8 mouse cellular contexts compared by ENCODE assay signal in genomic region chr9:120129276-120129675, GRCm38 (mm10). TPM values are rescaled to one million over a fixed set of nuclear protein-coding genes. Genes with fewer than 3 reads are reported as not detected.
DNase-seq lines count a peak whose midpoint lies in the region; ATAC-seq lines count a peak whose summit lies in the region.
"Had no signal": no experiment of that assay in that cellular context is flagged by ENCODE, and none has a peak within 500 bp of the region (broad histone marks: within the 10 kb centered on the region; RNA-seq: fewer than 3 reads in every experiment).

No protein-coding gene starts in this region.

- H3K27ac ChIP-seq in forebrain, embryonic 12.5 days, result no peak overlapping the region
- peak overlapping the region; percentile 96 for H3K27ac ChIP-seq in liver, embryonic 12.5 days

- 79% methylated on average over 10 of the region's 10 CpGs for WGBS in forebrain, embryonic 12.5 days
- WGBS in liver, embryonic 12.5 days (ENCODE audit: insufficient replicate concordance), result 29% methylated on average over 10 of the region's 10 CpGs

- peaks cover 16% of the 10 kb centered on the region for H3K4me1 ChIP-seq in forebrain, embryonic 12.5 days
- H3K4me1 ChIP-seq in liver, embryonic 12.5 days, result peaks cover 53% of the 10 kb centered on the region

- H3K4me3 ChIP-seq in forebrain, embryonic 12.5 days (replicated peaks), result peak overlapping the region; percentile 96
- H3K4me3 ChIP-seq in liver, embryonic 12.5 days, result peak overlapping the region; percentile 99

- peaks cover 48% of the 10 kb centered on the region for H3K36me3 ChIP-seq in forebrain, embryonic 12.5 days (replicated peaks)
- peaks cover 53% of the 10 kb centered on the region for H3K36me3 ChIP-seq in liver, embryonic 12.5 days

- H3K27me3 ChIP-seq in forebrain, embryonic 12.5 days, result no peaks in the 10 kb centered on the region
- H3K27me3 ChIP-seq in liver, embryonic 12.5 days (replicated peaks), result no peaks in the 10 kb centered on the region

- peak overlapping the region; percentile 99; the same call in 1 of the 2 replicates for H3K9ac ChIP-seq in forebrain, embryonic 12.5 days
- H3K9ac ChIP-seq in liver, embryonic 12.5 days, result peak overlapping the region; percentile 100

- H3K9me3 ChIP-seq in forebrain, embryonic 12.5 days, result no peaks in the 10 kb centered on the region
- H3K9me3 ChIP-seq in liver, embryonic 12.5 days (replicated peaks), result no peaks in the 10 kb centered on the region

- DNase-seq in 3134 (ENCODE audit: extremely low read depth, insufficient read length, low spot score) (peak; percentile 25), 3T3-L1 (ENCODE audit: low read depth, low spot score) (peak; percentile 61)
- DNase-seq in frontal cortex, postnatal 36 days (ENCODE audit: low spot score in 2 of 2), result no peak
- DNase-seq in spleen, adult 12 weeks (ENCODE audit: low spot score), result no peak

- peak overlapping the region; percentile 64 for H3K4me2 ChIP-seq in forebrain, embryonic 12.5 days
- H3K4me2 ChIP-seq in liver, embryonic 12.5 days, result peak overlapping the region; percentile 93

- ATAC-seq in forebrain, embryonic 12.5 days (ENCODE audit: low FRiP score), result no peak
- no peak for ATAC-seq in liver, embryonic 12.5 days
- no peak for ATAC-seq in megakaryocyte-erythroid progenitor cell, adult 5-6 weeks (replicated peaks; ENCODE audit: low FRiP score, low TSS enrichment, poor library complexity, severe bottlenecking)

RNA-seq across cellular contexts. Expression of gene Rpsa, which starts 1.8 kb away (rescaled TPM):
- polyA plus RNA-seq in forebrain, embryonic 12.5 days (2016; fragmentation: Nextera tagmentation; extraction: Ambion mirVana), result 997 and 1,048 TPM in 2 replicates
- 1,191 and 1,263 TPM in 2 replicates for polyA plus RNA-seq in liver, embryonic 12.5 days (2016; fragmentation: Nextera tagmentation; extraction: Ambion mirVana)
- 3,355 and 3,656 TPM in 2 replicates for total RNA-seq in megakaryocyte-erythroid progenitor cell, adult 5-6 weeks (2014; fragmentation: Nextera tagmentation)
- 5,426 and 6,681 TPM in 2 replicates for total RNA-seq in megakaryocyte-erythroid progenitor cell, adult 5-6 weeks (2017)

RNA-seq across cellular contexts. Expression of gene Slc25a38, which starts 19.1 kb away (rescaled TPM):
- 28.6 and 32.7 TPM in 2 replicates for polyA plus RNA-seq in forebrain, embryonic 12.5 days (2016; fragmentation: Nextera tagmentation; extraction: Ambion mirVana)
- polyA plus RNA-seq in liver, embryonic 12.5 days (2016; fragmentation: Nextera tagmentation; extraction: Ambion mirVana), result 142 and 144 TPM in 2 replicates
- total RNA-seq in megakaryocyte-erythroid progenitor cell, adult 5-6 weeks (2014; fragmentation: Nextera tagmentation), result 80.7 and 95.7 TPM in 2 replicates
- 57.5 and 88.7 TPM in 2 replicates for total RNA-seq in megakaryocyte-erythroid progenitor cell, adult 5-6 weeks (2017)

RNA-seq across cellular contexts. Expression of gene Mobp, which starts 20.2 kb away (rescaled TPM):
- polyA plus RNA-seq in forebrain, embryonic 12.5 days (2016; fragmentation: Nextera tagmentation; extraction: Ambion mirVana), result 1.3 and 1.7 TPM in 2 replicates
- polyA plus RNA-seq in liver, embryonic 12.5 days (2016; fragmentation: Nextera tagmentation; extraction: Ambion mirVana), result not detected in 2 replicates
- not detected in 2 replicates for total RNA-seq in megakaryocyte-erythroid progenitor cell, adult 5-6 weeks (2014; fragmentation: Nextera tagmentation)
- not detected in 2 replicates for total RNA-seq in megakaryocyte-erythroid progenitor cell, adult 5-6 weeks (2017)
- polyA plus RNA-seq: large intestine, adult 2 months had no signal

RNA-seq across cellular contexts. Expression of gene Ccr8, which starts 37.4 kb away (rescaled TPM):
- polyA plus RNA-seq in forebrain, embryonic 12.5 days (2016; fragmentation: Nextera tagmentation; extraction: Ambion mirVana), result not detected in 2 replicates
- not detected in 2 replicates for polyA plus RNA-seq in liver, embryonic 12.5 days (2016; fragmentation: Nextera tagmentation; extraction: Ambion mirVana)
- not detected in 2 replicates for total RNA-seq in megakaryocyte-erythroid progenitor cell, adult 5-6 weeks (2014; fragmentation: Nextera tagmentation)
- not detected in 2 replicates for total RNA-seq in megakaryocyte-erythroid progenitor cell, adult 5-6 weeks (2017)

RNA-seq across cellular contexts. Expression of gene Cx3cr1, which starts 59.6 kb away (rescaled TPM):
- polyA plus RNA-seq in forebrain, embryonic 12.5 days (2016; fragmentation: Nextera tagmentation; extraction: Ambion mirVana), result 5.1 TPM in 2 replicates
- 5.4 and 6.0 TPM in 2 replicates for polyA plus RNA-seq in liver, embryonic 12.5 days (2016; fragmentation: Nextera tagmentation; extraction: Ambion mirVana)
- total RNA-seq in megakaryocyte-erythroid progenitor cell, adult 5-6 weeks (2014; fragmentation: Nextera tagmentation), result 0.17 TPM in 1 of 2 replicates, not detected in the other
- 1.4 and 2.1 TPM in 2 replicates for total RNA-seq in megakaryocyte-erythroid progenitor cell, adult 5-6 weeks (2017)

Comparison
In these comparisons a context has a peak if more than half of its experiments do, and no peak if none do; other contexts are left out.
1. DNase-seq: peak in 3134 (single experiment) and 3T3-L1 (single experiment); none in frontal cortex, postnatal 36 days (0 of 2) and spleen, adult 12 weeks (single experiment).